Mouse (Mus musculus) monocyte, adult 5-6 weeks (primary cell): ENCODE results near the gene Cep85l. TPM values are rescaled to one million over a fixed set of nuclear protein-coding genes. Genes with fewer than 3 reads are reported as not detected.

Source experiments
- ATAC-seq: fragments of 153-309, 156-312 bp; replicated peaks from 2 replicates; pipeline ENCODE4 v1.8.0; 2017; ENCODE audit warnings: mild to moderate bottlenecking; ENCODE audit not compliant: low TSS enrichment, insufficient number of reproducible peaks, severe bottlenecking, poor library complexity, low FRiP score
- total RNA-seq: library from RNA; stranded (forward); fragments of 200-1000, 200-491, 200-594 nt; gene quantifications from 3 replicates; pipeline ENCODE4 v1.2.3, GENCODE M21; 2017

Cep85l gene
- total RNA-seq, 1 experiment from 2014 or later: 27.4 TPM

DNA sequence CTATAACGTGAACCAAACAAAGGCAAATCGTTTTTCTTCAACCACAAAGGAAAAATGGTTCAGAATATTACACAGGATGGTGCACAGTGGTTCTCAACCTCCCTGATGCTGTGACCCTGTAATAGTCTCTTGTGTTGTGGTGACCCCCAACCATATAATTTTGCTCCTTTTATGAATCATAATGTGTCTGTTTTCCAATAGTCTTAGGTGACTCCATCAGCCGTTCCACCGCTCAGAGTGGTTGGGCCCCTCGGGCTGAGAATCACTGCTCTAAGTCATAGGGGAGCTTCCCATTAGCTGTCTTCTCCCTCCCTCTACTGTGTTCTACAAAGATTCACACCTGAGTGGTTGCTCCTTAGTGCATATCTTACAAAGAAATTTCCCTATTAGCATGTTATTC lies 32.8 kb downstream of the Cep85l start:
- ATAC-seq: no peak

DNA sequence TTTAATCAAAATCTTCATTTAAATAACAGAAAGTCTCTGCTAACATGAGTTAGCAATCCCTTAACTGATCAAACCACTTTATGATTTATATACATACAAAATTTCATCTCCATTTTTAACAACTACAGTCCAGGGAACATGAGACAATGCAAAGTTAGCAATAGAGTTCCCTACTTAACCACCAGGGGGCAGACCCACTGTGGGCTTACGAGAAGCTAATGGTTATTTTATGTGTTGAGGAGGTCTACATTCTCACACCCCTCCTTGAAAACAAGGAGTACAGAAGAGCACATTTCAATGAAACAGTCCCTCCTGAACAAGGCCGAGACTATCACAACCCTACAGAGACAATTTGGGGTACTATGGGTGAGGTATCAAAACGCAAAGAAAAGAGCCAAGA lies 33.2 kb downstream of the Cep85l start:
- ATAC-seq: peak; percentile 53; the same call in 1 of the 2 replicates

DNA sequence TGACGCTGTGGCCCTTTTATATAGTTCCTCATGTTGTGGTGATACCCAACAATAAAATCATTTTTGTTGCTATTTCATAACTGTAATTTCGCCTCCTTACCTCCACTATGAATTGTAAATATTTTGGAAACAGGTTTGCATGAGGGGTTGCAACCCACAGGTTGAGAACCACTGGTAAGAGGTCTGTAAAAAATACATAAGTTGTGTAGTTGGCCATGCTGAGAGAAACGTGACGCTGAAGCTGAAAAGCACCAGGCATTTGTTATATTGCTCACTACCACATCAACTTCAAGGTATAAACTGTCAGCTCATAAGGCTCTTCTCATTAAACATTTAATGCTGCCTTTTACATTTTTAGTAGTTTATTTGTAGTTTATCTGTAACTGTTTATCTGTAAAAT lies 34.2 kb downstream of the Cep85l start:
- ATAC-seq: no peak

DNA sequence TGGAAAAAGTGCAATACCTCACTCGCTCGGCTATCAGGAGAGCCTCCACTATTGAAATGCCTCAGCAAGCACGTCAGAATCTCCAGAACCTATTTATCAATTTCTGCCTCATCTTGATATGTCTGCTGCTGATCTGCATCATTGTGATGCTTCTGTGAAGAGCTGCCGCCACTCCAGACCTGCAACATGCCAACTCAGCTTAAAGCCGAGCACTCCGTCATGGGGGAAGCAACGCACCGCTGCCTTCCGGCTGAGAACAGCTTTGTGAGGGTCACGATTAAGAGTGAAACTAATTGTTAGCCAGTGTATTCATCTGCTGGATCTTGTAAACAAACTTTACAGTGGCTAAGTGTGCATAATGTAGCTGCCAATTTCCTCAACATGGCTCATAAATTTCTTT lies 35.9 kb downstream of the Cep85l start:
- ATAC-seq: no peak

DNA sequence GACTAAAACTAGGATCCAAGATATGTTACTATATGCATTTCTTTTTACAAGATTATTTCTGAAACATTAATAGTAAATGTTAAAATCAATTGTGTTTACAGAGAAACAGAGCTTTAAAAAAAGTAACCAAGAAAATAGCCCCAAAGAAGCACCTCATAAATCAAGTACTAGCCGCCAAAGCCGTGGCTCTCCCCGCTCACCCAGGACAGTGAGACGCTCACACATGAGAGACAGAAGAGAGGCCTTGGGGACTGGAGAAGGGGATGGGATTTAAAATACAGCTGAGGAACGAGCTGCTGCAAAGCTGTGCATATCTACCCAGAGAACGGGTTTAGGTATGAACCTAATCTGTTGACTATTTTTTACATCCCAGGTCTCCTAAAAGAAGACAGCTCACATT lies 36.4 kb downstream of the Cep85l start:
- ATAC-seq: no peak

DNA sequence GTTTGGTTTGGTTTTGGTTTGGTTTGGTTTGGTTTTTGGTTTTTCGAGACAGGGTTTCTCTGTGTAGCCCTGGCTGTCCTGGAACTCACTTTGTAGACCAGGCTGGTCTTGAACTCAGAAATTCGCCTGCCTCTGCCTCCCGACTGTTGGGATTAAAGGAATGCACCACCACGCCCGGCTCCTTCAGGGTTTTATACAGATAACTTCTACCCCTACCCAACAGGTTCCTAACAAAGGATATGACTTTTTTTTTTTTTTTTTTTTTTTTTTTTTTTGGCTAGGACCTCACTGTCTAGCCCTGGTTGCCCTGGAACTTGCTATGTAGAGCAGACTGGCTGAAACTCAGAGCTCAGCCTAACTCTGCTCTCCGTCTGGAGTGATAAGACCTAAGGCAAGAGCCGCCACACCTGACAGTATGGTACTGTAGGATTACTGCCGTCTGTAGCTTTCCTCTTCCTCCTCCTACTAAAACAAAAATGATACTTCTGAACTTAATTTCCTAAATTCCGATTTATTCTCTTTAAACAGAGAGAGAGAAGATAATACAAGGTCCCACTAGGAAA lies 37.5 kb downstream of the Cep85l start:
- ATAC-seq: no peak

DNA sequence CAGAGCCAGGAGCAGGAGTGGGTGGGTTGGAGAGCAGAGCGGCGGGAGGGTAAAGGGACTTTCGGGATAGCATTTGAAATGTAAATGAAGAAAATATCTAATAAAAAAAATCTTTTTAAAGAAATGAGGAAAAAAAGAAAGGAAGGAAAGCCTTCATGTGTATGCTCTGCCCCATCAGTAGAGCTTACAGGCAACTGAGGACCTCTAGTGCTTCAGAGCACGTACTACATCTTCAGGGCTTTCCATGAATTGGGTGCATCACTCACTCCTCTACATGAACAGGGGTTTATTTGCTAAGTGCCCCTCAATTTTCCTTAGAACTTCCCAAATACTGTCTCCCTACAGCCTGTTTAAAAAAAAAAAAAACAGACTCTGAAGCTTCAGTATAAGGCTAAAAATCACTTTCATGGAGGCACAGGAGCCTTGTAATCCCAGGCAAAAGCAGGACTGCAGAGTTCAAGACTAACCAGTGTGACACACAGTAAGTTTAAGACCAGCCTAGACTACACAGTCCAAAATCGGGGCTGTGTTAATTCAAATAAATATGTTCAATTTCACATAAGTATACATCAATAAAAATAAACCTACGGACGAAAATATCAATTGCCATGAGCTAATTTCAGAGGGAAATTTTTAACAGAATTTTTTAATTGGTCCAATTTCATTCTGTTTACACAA lies 38.3 kb downstream of the Cep85l start:
- ATAC-seq: no peak

DNA sequence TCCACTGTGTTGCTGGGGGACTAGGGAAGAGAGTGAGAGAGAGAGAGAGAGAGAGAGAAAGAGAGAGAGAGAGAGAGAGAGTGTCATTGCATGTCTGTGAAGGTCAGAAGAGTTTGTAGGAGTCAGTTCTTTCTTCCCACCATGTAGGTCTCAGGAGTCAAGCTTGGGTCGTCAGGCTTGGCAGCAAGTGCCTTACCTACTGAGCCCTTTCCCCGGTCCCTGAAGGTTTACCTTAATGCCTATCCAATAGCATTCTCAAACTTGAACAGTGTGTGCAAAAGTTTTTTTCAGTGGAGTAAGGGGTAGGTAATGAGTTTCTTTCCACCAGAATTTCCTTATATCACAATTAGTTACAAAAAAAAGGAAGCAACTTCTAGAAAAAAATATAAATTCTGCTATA lies 40.7 kb downstream of the Cep85l start:
- no peak for ATAC-seq

DNA sequence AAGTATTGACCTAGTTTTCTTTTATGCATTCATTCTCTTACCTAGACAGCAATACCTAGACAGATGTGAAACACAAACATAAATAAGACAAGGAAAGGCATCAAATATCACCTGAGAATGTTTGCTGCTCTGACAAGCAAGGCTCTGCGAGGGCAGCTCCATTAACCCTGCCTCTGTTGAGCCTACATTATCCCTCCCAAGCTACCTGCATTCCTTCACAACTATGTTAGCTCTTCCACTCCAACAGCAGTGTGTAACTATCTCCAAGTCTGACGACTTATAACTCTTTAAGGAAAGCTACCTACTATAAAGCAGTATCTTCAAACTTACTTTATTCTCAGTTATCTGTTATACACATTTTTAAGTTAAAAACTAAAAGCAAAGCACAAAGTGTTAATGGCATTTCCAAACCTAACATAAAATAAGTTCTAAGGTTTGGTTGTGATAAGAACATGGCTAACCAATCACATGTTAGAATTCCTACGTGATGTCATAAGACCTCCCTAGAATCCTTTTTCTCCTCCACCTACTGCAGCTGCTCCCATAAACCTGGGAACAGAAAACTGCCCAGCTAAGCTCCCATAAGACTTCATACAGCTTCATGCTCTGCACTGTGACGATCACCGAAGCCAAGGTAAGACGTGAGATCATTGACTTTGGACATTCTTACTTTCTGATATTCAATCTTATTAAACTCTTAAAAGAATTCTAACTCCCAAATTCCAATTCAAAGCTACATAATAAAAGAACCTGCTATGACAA lies 42.4 kb downstream of the Cep85l start, which contains the start of gene Pln:
TSS of gene Pln (plus strand) at position 506 of the 762 bp plus-strand sequence.
- no peak for ATAC-seq

DNA sequence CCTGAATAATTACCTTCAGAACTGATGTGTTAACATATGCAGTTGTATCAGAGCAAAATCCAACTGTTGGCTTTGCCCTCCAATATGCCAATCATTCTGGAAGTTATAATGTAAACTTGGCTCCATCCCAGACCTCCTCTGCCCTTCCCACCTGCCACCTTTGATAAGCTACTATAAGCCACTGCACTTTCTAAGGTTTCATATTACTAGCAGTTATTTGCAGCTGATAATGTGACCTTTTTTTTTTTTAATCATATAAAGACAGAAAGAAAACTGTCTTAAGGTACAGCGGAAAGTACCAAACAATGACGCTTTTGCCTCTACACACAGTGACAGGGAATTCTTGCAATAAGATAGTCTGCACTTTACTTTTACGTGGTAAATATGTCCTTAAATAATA lies 43.8 kb downstream of the Cep85l start:
- no peak for ATAC-seq

DNA sequence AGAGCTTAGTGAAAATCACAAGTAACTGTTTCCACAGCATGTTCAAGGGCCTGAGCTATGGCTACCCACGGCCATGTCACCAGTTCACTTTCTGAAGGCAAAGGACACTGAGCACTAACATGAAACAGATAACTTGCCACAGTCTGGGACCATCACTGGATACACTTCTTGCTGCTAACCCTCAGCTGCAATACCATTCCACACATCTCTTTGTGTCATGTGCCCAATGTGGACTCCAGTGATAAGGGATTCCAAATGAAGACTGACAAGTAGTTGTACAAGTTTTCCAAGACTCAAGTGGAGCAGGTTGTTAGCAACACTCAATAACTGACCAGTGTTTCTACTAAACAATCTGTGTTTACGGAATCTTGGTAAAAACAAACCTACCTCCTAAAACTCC lies 44.5 kb downstream of the Cep85l start:
- ATAC-seq: no peak

DNA sequence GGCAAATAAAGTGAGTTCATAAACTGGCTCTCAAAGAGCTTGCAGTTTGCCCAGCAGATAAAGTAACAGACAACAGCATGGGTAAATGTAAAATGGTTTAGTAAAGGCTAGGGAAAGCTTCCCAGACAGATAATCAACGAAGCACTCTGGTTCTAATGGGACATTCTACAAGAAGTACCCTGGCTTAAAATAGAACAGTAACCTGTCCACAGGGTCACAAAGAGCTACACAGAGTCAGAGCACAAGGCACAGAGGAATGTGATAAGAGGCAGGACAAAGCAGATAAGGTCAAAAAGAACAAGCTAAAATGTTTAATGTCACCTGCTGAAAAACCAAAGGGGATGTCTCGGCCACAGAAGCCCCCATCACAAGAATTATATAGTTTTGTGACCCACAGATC lies 47.0 kb downstream of the Cep85l start:
- ATAC-seq: no peak

DNA sequence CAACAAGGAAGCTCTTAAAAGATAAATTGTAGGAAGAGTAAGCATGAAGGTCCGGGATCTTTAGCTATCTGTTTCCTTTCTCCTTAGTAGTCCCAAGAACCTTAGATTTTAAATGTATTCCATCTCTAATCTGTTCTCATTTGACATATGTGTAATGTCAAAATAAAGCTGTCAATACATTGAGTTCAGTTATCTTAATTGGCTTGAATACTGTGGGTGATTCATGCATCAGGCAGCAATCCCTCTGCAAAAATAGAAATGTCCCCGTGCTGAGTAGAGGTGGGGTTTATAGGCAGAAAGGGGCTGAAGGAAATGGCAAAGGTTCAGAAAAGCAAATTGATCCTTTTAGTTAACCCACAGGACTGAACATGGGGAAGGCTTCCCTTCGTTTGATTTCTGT lies 50.5 kb downstream of the Cep85l start:
- ATAC-seq: no peak

DNA sequence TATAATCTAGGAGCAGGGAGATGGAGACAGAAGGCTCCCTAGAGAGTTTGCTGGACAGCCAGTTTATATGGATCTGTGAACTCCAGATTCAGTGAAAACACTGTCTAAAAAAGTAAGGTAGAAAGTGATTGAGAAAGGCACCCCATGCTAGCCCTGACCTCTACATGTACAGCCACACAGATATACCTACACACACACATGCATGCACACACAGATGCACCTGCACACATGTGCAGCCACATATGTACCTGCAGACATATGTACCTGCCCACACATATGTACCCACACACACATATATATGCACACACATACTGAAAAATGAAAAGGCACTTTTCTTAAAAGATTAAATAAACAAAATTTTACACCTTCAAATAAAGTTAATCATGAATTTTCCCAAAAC lies 53.4 kb downstream of the Cep85l start:
- ATAC-seq: no peak

DNA sequence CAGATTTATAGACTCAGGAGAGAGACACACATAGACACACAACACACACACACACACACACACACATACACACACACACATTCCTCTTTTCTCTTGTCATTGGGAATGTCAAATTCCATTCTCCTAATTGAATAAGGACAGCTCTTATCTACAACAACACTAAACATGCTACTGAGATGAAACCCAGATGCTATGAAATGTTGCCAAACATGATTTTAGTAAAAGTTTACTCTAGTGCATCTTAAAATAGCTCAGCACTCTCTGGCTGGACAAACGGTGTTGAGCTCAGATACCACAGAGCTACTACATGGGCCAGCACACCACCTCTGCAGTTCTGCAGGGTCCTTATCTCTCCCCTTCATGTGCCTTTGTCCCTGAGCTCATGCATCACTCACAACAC lies 55.1 kb downstream of the Cep85l start:
- ATAC-seq: no peak

DNA sequence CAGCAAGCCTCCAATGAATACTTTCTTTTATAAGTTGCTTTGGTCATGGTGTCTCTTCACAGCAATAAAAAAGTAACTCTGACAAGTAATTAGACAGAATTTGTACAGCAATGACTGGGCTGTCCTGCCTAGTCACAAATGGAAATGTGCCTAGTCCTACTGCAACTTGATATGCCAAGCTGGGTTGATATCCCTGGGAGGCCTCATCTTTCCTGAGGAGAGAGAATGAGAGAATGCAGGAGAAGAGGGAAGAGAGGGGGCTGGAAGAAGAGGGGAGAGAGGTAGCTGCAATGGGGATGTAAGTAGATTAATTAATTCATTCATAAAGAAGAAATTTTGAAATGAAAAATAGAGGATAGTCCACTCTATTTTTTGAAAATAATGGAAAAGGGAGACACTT lies 56.4 kb downstream of the Cep85l start:
- no peak for ATAC-seq

DNA sequence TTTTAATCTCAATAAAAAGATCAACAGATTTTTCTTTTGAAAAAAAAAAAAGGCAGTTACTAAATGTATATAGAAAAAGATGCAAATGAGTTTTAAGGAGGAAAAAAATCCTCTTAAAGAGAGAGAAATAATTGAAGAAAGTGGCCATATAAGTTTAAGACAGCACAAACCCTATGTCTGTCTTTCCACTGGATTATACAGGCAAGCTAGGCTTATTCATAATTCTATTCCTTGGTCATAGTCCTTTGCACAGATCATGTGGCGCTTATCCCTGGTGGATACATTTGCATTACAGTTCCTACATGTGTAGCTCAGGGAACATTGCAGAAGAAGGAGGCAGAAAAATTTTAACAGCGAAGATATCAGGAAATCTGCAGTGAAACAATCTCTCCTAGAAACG lies 73.1 kb downstream of the Cep85l start:
- ATAC-seq: no peak

DNA sequence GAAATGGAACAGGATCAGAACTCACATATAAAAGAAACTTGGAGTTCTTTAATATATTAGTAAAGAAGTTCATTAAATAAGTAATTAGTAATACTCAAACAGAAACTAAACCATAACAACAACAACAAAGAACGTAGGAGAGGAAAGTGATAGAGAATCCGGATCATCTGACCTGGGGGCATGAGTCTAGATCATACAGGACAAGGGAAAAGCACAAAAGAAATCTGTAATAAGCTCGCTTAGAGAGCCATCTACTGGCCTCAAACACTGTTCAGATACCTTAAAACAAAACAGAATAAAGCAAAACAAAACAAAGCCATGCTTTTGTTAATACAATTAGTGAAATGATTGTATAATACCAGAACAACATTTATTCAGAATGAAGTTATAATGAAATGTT lies 73.9 kb downstream of the Cep85l start:
- ATAC-seq: no peak

DNA sequence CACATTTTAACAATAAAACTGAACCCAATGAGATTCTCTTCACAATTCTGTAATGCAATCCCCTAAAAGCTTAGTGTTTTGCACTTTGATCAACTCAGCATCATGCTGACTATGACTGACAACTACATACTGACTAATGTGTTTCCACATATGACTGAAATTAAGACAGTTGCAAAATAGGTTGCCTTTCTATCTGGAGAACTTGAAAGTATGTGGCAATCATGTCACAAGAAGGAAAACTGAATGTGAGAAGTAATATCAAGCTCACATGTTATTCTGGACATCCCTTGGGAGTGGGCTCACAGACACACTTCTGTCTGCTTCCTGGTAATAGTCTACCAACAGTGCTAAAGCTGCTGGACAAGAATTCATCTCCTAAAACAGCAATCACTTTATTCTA lies 94.6 kb downstream of the Cep85l start:
- ATAC-seq: no peak

DNA sequence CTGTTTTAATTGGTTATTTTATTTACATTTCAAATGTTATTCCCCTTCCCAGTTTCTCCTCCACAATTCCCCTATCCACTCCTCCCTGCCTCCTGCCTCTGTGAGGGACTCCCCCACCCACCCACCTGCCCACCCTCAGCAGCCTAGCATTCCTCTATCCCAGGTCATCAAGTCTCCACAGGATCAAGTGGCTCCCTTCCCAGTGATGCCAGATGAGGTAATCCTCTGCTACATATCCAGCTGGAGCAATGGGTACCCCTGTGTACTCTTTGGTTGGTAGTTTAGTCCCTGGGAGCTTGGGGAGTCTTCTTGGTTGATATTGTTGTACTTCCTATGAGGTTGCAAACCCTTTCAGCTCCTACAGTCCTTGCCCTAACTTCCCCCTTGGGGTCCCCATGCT lies 107.5 kb downstream of the Cep85l start:
- no peak for ATAC-seq
